Mouse (Mus musculus) forebrain, embryonic 10.5 days (tissue): ENCODE data around the gene Wdr47. TPM values are rescaled to one million over a fixed set of nuclear protein-coding genes. Genes with fewer than 3 reads are reported as not detected.

Experiments
- DNase-seq: peaks from one replicate; pipeline ENCODE4 v3.0.0-alpha.2; 2017; ENCODE audit warnings: low spot score; ENCODE audit errors: extremely low spot score
- H3K27ac ChIP-seq: fragments of 300-500 bp; sonication (generic); 2 replicates; pipeline ENCODE4 v1.5.1; 2016; ENCODE audit warnings: mild to moderate bottlenecking
- H3K27me3 ChIP-seq: fragments of 300-500 bp; sonication (generic); 2 replicates; pipeline ENCODE4 v1.6.1; 2016; ENCODE audit warnings: mild to moderate bottlenecking; ENCODE audit not compliant: poor library complexity, severe bottlenecking
- H3K36me3 ChIP-seq: fragments of 300-500 bp; sonication (generic); replicated peaks from 2 replicates; pipeline ENCODE4 v1.6.1; 2016; ENCODE audit warnings: mild to moderate bottlenecking, moderate library complexity
- H3K4me1 ChIP-seq: fragments of 300-500 bp; sonication (generic); 2 replicates; pipeline ENCODE4 v1.6.1; 2016
- H3K4me3 ChIP-seq: fragments of 300-500 bp; sonication (generic); 2 replicates; pipeline ENCODE4 v1.5.1; 2016; ENCODE audit warnings: mild to moderate bottlenecking, moderate library complexity
- H3K9me3 ChIP-seq: fragments of 300-500 bp; sonication (generic); 2 replicates; pipeline ENCODE4 v1.6.1; 2016; ENCODE audit warnings: mild to moderate bottlenecking, moderate library complexity
- WGBS: fragments of 180-500 bp; shearing (Covaris S2); methylation state at CpG from one replicate; pipeline ENCODE4 v1.1.7; 2016; 5-methylcytosine and 5-hydroxymethylcytosine counted together
- polyA plus RNA-seq: library from polyadenylated mRNA; unstranded; fragments of >200 nt; fragmentation: Nextera tagmentation; extraction: Ambion mirVana; gene quantifications from 2 replicates; pipeline ENCODE4 v1.2.1, GENCODE M21; 2016

Gene Wdr47
- polyA plus RNA-seq, 1 experiment from 2014 or later = 14.9 TPM

GRCm38 (mm10) chr3:108571443-108572294 lies 19.4 kb upstream of the Wdr47 start, which contains the start of gene Taf13:
TSS of gene Taf13 (plus strand) at chr3:108571698.
- Histone ChIP-seq H3K27ac (peak within 1 kb of the TSS; percentile 88), H3K9me3 (no peaks in the 10 kb centered on the region), H3K4me3 (peak within 1 kb of the TSS; percentile 75), H3K4me1 (peaks cover 45% of the 10 kb centered on the region), H3K36me3 (peaks cover 8% of the 10 kb centered on the region), H3K27me3 (no peaks in the 10 kb centered on the region)
- peak; percentile 97 for DNase-seq
- 3% methylated on average over 42 of the region's 42 CpGs for WGBS

GRCm38 (mm10) chr3:108572309-108573010 lies 18.6 kb upstream of the Wdr47 start:
- Histone ChIP-seq H3K27me3 (no peaks in the 10 kb centered on the region), H3K4me1 (peaks cover 42% of the 10 kb centered on the region), H3K36me3 (peaks cover 15% of the 10 kb centered on the region), H3K4me3 (peak overlapping the region; percentile 75), H3K9me3 (no peaks in the 10 kb centered on the region), H3K27ac (peak overlapping the region; percentile 88)
- WGBS = 61% methylated on average over 18 of the region's 18 CpGs
- DNase-seq = no peak

- Histone ChIP-seq H3K27me3 (no peaks in the 10 kb centered on the region), H3K4me1 (peaks cover 26% of the 10 kb centered on the region), H3K36me3 (peaks cover 30% of the 10 kb centered on the region), H3K4me3 (peak overlapping the region; percentile 2; the same call in 1 of the 2 replicates), H3K9me3 (no peaks in the 10 kb centered on the region), H3K27ac (no peak overlapping the region)
- DNase-seq = no peak
- WGBS = 90% methylated on average over 5 of the region's 5 CpGs
Measured at GRCm38 (mm10) chr3:108574018-108574417, 17.1 kb upstream of the Wdr47 start.

- Histone ChIP-seq H3K9me3 (no peaks in the 10 kb centered on the region), H3K36me3 (peaks cover 24% of the 10 kb centered on the region), H3K4me3 (no peak overlapping the region), H3K27me3 (no peaks in the 10 kb centered on the region), H3K4me1 (0 out of 2 replicates have a peak, but pooled peaks cover 5% of the 10 kb centered on the region), H3K27ac (no peak overlapping the region)
- DNase-seq = no peak
- WGBS = 84% methylated on average over 4 of the region's 4 CpGs
Measured at GRCm38 (mm10) chr3:108584580-108584979, 6.5 kb upstream of the Wdr47 start.

GRCm38 (mm10) chr3:108588446-108588845 lies 2.6 kb upstream of the Wdr47 start:
- Histone ChIP-seq H3K4me1 (peaks cover 30% of the 10 kb centered on the region), H3K27ac (no peak overlapping the region), H3K4me3 (no peak overlapping the region), H3K27me3 (no peaks in the 10 kb centered on the region), H3K9me3 (no peaks in the 10 kb centered on the region), H3K36me3 (peaks cover 7% of the 10 kb centered on the region)
- WGBS = 67% methylated on average over 2 of the region's 2 CpGs
- DNase-seq = no peak

- peak overlapping the region; percentile 88 for H3K27ac ChIP-seq
- no peak for DNase-seq
- H3K9me3 ChIP-seq = no peaks in the 10 kb centered on the region
- no peaks in the 10 kb centered on the region for H3K27me3 ChIP-seq
- peaks cover 30% of the 10 kb centered on the region for H3K4me1 ChIP-seq
- WGBS = under 1% methylated on average over 61 of the region's 61 CpGs
- H3K4me3 ChIP-seq = peak overlapping the region; percentile 99
- H3K36me3 ChIP-seq = no peaks in the 10 kb centered on the region
Measured at GRCm38 (mm10) chr3:108591530-108592522, 747 bp downstream of the Wdr47 start.

- no peaks in the 10 kb centered on the region for H3K4me1 ChIP-seq
- H3K9me3 ChIP-seq = no peaks in the 10 kb centered on the region
- no peak overlapping the region for H3K27ac ChIP-seq
- no peaks in the 10 kb centered on the region for H3K27me3 ChIP-seq
- 78% methylated on average over 3 of the region's 3 CpGs for WGBS
- H3K36me3 ChIP-seq = peaks cover 14% of the 10 kb centered on the region
- no peak overlapping the region for H3K4me3 ChIP-seq
- DNase-seq = no peak
Measured at GRCm38 (mm10) chr3:108608906-108609305, 17.8 kb downstream of the Wdr47 start.

GRCm38 (mm10) chr3:108634761-108635160 lies 43.7 kb downstream of the Wdr47 start:
- Histone ChIP-seq H3K4me1 (no peaks in the 10 kb centered on the region), H3K27me3 (no peaks in the 10 kb centered on the region), H3K27ac (no peak overlapping the region), H3K4me3 (no peak overlapping the region), H3K9me3 (no peaks in the 10 kb centered on the region), H3K36me3 (no peaks in the 10 kb centered on the region; the same call in 1 of the 2 replicates)
- DNase-seq = no peak
- 90% methylated on average over 5 of the region's 5 CpGs for WGBS

- no peak for DNase-seq
- H3K4me1 ChIP-seq = no peaks in the 10 kb centered on the region
- H3K27me3 ChIP-seq = no peaks in the 10 kb centered on the region
- 64% methylated on average over 4 of the region's 4 CpGs for WGBS
- peaks cover 5% of the 10 kb centered on the region for H3K36me3 ChIP-seq
- H3K9me3 ChIP-seq = no peaks in the 10 kb centered on the region
- H3K4me3 ChIP-seq = no peak overlapping the region
- no peak overlapping the region for H3K27ac ChIP-seq
Measured at GRCm38 (mm10) chr3:108639412-108639811, 48.3 kb downstream of the Wdr47 start.

GRCm38 (mm10) chr3:108640998-108641397 lies 49.9 kb downstream of the Wdr47 start:
- 88% methylated on average over 4 of the region's 4 CpGs for WGBS
- DNase-seq = no peak
- H3K4me1 ChIP-seq = peaks cover under 1% of the 10 kb centered on the region; the same call in 1 of the 2 replicates
- H3K36me3 ChIP-seq = peaks cover 20% of the 10 kb centered on the region
- no peak overlapping the region for H3K27ac ChIP-seq
- no peaks in the 10 kb centered on the region for H3K27me3 ChIP-seq
- no peaks in the 10 kb centered on the region for H3K9me3 ChIP-seq
- H3K4me3 ChIP-seq = no peak overlapping the region

- 90% methylated on average over 3 of the region's 3 CpGs for WGBS
- H3K36me3 ChIP-seq = peaks cover 23% of the 10 kb centered on the region
- peaks cover 12% of the 10 kb centered on the region for H3K4me1 ChIP-seq
- no peaks in the 10 kb centered on the region for H3K9me3 ChIP-seq
- H3K4me3 ChIP-seq = no peak overlapping the region
- no peak for DNase-seq
- H3K27ac ChIP-seq = no peak overlapping the region
- no peaks in the 10 kb centered on the region for H3K27me3 ChIP-seq
Measured at GRCm38 (mm10) chr3:108644856-108645255, 53.8 kb downstream of the Wdr47 start.

- Histone ChIP-seq H3K4me3 (no peak overlapping the region), H3K4me1 (peaks cover 12% of the 10 kb centered on the region), H3K9me3 (no peaks in the 10 kb centered on the region), H3K27ac (no peak overlapping the region), H3K36me3 (peaks cover 23% of the 10 kb centered on the region), H3K27me3 (no peaks in the 10 kb centered on the region)
- 53% methylated on average over 7 of the region's 7 CpGs for WGBS
- DNase-seq = no peak
Measured at GRCm38 (mm10) chr3:108646036-108646435, 55.0 kb downstream of the Wdr47 start.
